In genomic region chr2:32857584-32857983, GRCm38 (mm10) we compare ENCODE assay signal across 8 mouse cellular contexts. TPM values are rescaled to one million over a fixed set of nuclear protein-coding genes. Genes with fewer than 3 reads are reported as not detected.
A peak's percentile ranks its signal among the peaks of the same experiment; 100 is the strongest.
DNase-seq lines count a peak whose midpoint lies in the region; ATAC-seq and TF ChIP-seq lines count a peak whose summit lies in the region.

No protein-coding gene starts in this region.

- TF ChIP-seq CTCF in liver, embryonic 14.5 days (IDR thresholded peaks at IDR 0.05; ENCODE audit: low read depth), result peak; percentile 96
- peak; percentile 97 for TF ChIP-seq CTCF in stomach, postnatal 0 days (IDR thresholded peaks at IDR 0.05; ENCODE audit: low read depth)

- H3K36me3 ChIP-seq in embryonic facial prominence, embryonic 15.5 days, result no peaks in the 10 kb centered on the region
- no peaks in the 10 kb centered on the region for H3K36me3 ChIP-seq in heart, embryonic 16.5 days (ENCODE audit: control insufficient read depth, insufficient read depth)
- no peaks in the 10 kb centered on the region for H3K36me3 ChIP-seq in liver, embryonic 14.5 days (replicated peaks; ENCODE audit: control insufficient read depth, insufficient read depth, low read depth)
- H3K36me3 ChIP-seq in neural tube, embryonic 11.5 days (ENCODE audit: control insufficient read depth, insufficient read depth, low read length), result no peaks in the 10 kb centered on the region
- no peaks in the 10 kb centered on the region for H3K36me3 ChIP-seq in stomach, postnatal 0 days (ENCODE audit: control insufficient read depth, insufficient read depth, low read length)

- no peak overlapping the region for H3K4me2 ChIP-seq in embryonic facial prominence, embryonic 15.5 days (replicated peaks)
- H3K4me2 ChIP-seq in heart, embryonic 16.5 days (ENCODE audit: low read depth, low read length), result no peak overlapping the region
- H3K4me2 ChIP-seq in liver, embryonic 14.5 days (ENCODE audit: low read depth), result no peak overlapping the region
- H3K4me2 ChIP-seq in neural tube, embryonic 11.5 days (ENCODE audit: low read depth), result 0 out of 2 replicates have a peak overlapping the region, but pooled peaks have one; percentile 9
- H3K4me2 ChIP-seq in stomach, postnatal 0 days (replicated peaks; ENCODE audit: low read depth), result no peak overlapping the region

- H3K4me3 ChIP-seq in embryonic facial prominence, embryonic 15.5 days (replicated peaks), result no peak overlapping the region
- no peak overlapping the region for H3K4me3 ChIP-seq in heart, embryonic 16.5 days (ENCODE audit: low read length)
- H3K4me3 ChIP-seq in liver, embryonic 14.5 days (ENCODE audit: insufficient read depth in 1 of 2, low read depth in 2 of 2, low read length in 2 of 2), result no peak overlapping the region
- H3K4me3 ChIP-seq in neural tube, embryonic 11.5 days (ENCODE audit: low read depth, low read length), result no peak overlapping the region
- no peak overlapping the region for H3K4me3 ChIP-seq in stomach, postnatal 0 days (ENCODE audit: low read depth, low read length)

- no peak overlapping the region for H3K9ac ChIP-seq in embryonic facial prominence, embryonic 15.5 days
- H3K9ac ChIP-seq in heart, embryonic 16.5 days (ENCODE audit: low read length), result no peak overlapping the region
- no peak overlapping the region for H3K9ac ChIP-seq in liver, embryonic 14.5 days (replicated peaks)
- H3K9ac ChIP-seq in neural tube, embryonic 11.5 days (ENCODE audit: low read length), result no peak overlapping the region
- no peak overlapping the region for H3K9ac ChIP-seq in stomach, postnatal 0 days (ENCODE audit: low read length)

- peak; percentile 83 to 85 for DNase-seq in B cell, adult 2 months
- peak; percentile 80 for DNase-seq in adrenal gland, postnatal 25 days
- DNase-seq in kidney, postnatal 10 days, result peak; percentile 90
- peak; percentile 52 to 59 (median 55) for DNase-seq in liver, embryonic 14.5 days (ENCODE audit: low read depth in 3 of 3, low spot score in 3 of 3)
- peak; percentile 84 for DNase-seq in neural tube, embryonic 11.5 days (ENCODE audit: low spot score)
- DNase-seq in stomach, postnatal 0 days (ENCODE audit: low spot score), result peak; percentile 85

- TF ChIP-seq EP300 in liver, embryonic 14.5 days (IDR thresholded peaks at IDR 0.05; ENCODE audit: low read depth), result no peak
- TF ChIP-seq EP300 in stomach, postnatal 0 days (optimal IDR thresholded peaks at IDR 0.05), result no peak

- H3K27me3 ChIP-seq in embryonic facial prominence, embryonic 15.5 days, result no peaks in the 10 kb centered on the region
- 0 out of 2 replicates have a peak, but pooled peaks cover under 1% of the 10 kb centered on the region for H3K27me3 ChIP-seq in heart, embryonic 16.5 days (ENCODE audit: control insufficient read depth, insufficient read depth, low read length)
- H3K27me3 ChIP-seq in liver, embryonic 14.5 days (ENCODE audit: control insufficient read depth, insufficient read depth, low read length), result no peaks in the 10 kb centered on the region; the same call in 1 of the 2 replicates
- no peaks in the 10 kb centered on the region for H3K27me3 ChIP-seq in neural tube, embryonic 11.5 days (ENCODE audit: control insufficient read depth, insufficient read depth, low read length)
- H3K27me3 ChIP-seq in stomach, postnatal 0 days (ENCODE audit: control insufficient read depth, insufficient read depth, low read length), result no peaks in the 10 kb centered on the region

- H3K4me1 ChIP-seq in embryonic facial prominence, embryonic 15.5 days, result 0 out of 2 replicates have a peak, but pooled peaks cover 6% of the 10 kb centered on the region
- H3K4me1 ChIP-seq in heart, embryonic 16.5 days (ENCODE audit: control insufficient read depth, insufficient read depth, low read length), result no peaks in the 10 kb centered on the region
- no peaks in the 10 kb centered on the region for H3K4me1 ChIP-seq in liver, embryonic 14.5 days (replicated peaks; ENCODE audit: control insufficient read depth in 2 of 2, insufficient read depth in 2 of 2, low read length in 1 of 2)
- no peaks in the 10 kb centered on the region for H3K4me1 ChIP-seq in neural tube, embryonic 11.5 days (ENCODE audit: control insufficient read depth, insufficient read depth, low read length)
- H3K4me1 ChIP-seq in stomach, postnatal 0 days (replicated peaks; ENCODE audit: control insufficient read depth, insufficient read depth), result no peaks in the 10 kb centered on the region; the same call in 1 of the 2 replicates

- H3K9me3 ChIP-seq in embryonic facial prominence, embryonic 15.5 days (replicated peaks), result no peaks in the 10 kb centered on the region
- no peaks in the 10 kb centered on the region for H3K9me3 ChIP-seq in heart, embryonic 16.5 days (replicated peaks; ENCODE audit: control insufficient read depth, low read length)
- no peaks in the 10 kb centered on the region for H3K9me3 ChIP-seq in liver, embryonic 14.5 days (ENCODE audit: control insufficient read depth, low read length)
- H3K9me3 ChIP-seq in neural tube, embryonic 11.5 days (ENCODE audit: control insufficient read depth, low read length), result no peaks in the 10 kb centered on the region
- no peaks in the 10 kb centered on the region for H3K9me3 ChIP-seq in stomach, postnatal 0 days (ENCODE audit: control insufficient read depth, low read length)

- no peak overlapping the region for H3K27ac ChIP-seq in embryonic facial prominence, embryonic 15.5 days (replicated peaks)
- no peak overlapping the region for H3K27ac ChIP-seq in heart, embryonic 16.5 days (ENCODE audit: low read length)
- no peak overlapping the region for H3K27ac ChIP-seq in liver, embryonic 14.5 days
- H3K27ac ChIP-seq in neural tube, embryonic 11.5 days (ENCODE audit: low read depth, low read length), result no peak overlapping the region
- no peak overlapping the region for H3K27ac ChIP-seq in stomach, postnatal 0 days (replicated peaks)

- WGBS in embryonic facial prominence, embryonic 15.5 days, result under 1% methylated on average over 7 of the region's 7 CpGs
- WGBS in heart, embryonic 16.5 days, result under 1% methylated on average over 7 of the region's 7 CpGs
- 0% methylated on average over 7 of the region's 7 CpGs for whole genome bisulfite sequencing in liver, embryonic 14.5 days (ENCODE audit: insufficient replicate concordance)
- WGBS in neural tube, embryonic 11.5 days, result 2% methylated on average over 7 of the region's 7 CpGs
- WGBS in stomach, postnatal 0 days, result 0% methylated on average over 7 of the region's 7 CpGs

- peak; percentile 65; the same call in 1 of the 2 replicates for ATAC-seq in embryonic facial prominence, embryonic 15.5 days (ENCODE audit: insufficient number of reproducible peaks, low FRiP score, low TSS enrichment, low read depth)
- ATAC-seq in heart, embryonic 16.5 days (replicated peaks; ENCODE audit: extremely low read depth, insufficient read depth, low FRiP score), result peak; percentile 69; the same call in 1 of the 2 replicates
- ATAC-seq in liver, embryonic 14.5 days (ENCODE audit: insufficient read depth), result peak; percentile 42; the same call in 1 of the 2 replicates
- 0 out of 2 replicates have a peak, but pooled peaks have one; percentile 22 for ATAC-seq in neural tube, embryonic 11.5 days (ENCODE audit: insufficient read depth, low FRiP score, low TSS enrichment)
- ATAC-seq in stomach, postnatal 0 days (ENCODE audit: low FRiP score, low TSS enrichment), result peak; percentile 68

RNA-seq across cellular contexts. Expression of gene Stxbp1, which starts 10.5 kb away (rescaled TPM):
- total RNA-seq in adrenal gland, postnatal 25 days (2021), result 15.6 and 22.2 TPM in 2 replicates
- polyA plus RNA-seq in embryonic facial prominence, embryonic 15.5 days (2015; fragmentation: Nextera tagmentation; extraction: Ambion mirVana), result 21.5 and 22.3 TPM in 2 replicates
- 28.0 and 29.2 TPM in 2 replicates for polyA plus RNA-seq in heart, embryonic 16.5 days (2015; fragmentation: Nextera tagmentation; extraction: Ambion mirVana)
- polyA plus RNA-seq in liver, embryonic 14.5 days (2012; rRNA removed), result 1.4 and 2.1 TPM in 2 replicates
- 2.3 and 2.6 TPM in 2 replicates for polyA plus RNA-seq in liver, embryonic 14.5 days (2014; fragmentation: Nextera tagmentation; extraction: Ambion mirVana)
- polyA plus RNA-seq in neural tube, embryonic 11.5 days (2014; fragmentation: Nextera tagmentation; extraction: Ambion mirVana), result 74.0 and 89.9 TPM in 2 replicates
- polyA plus RNA-seq in stomach, postnatal 0 days (2015; fragmentation: Nextera tagmentation; extraction: Ambion mirVana), result 9.3 and 9.5 TPM in 2 replicates

RNA-seq across cellular contexts. Expression of gene Fam129b, which starts 18.3 kb away (rescaled TPM):
- 14.0 and 15.2 TPM in 2 replicates for total RNA-seq in adrenal gland, postnatal 25 days (2021)
- 103 and 111 TPM in 2 replicates for polyA plus RNA-seq in embryonic facial prominence, embryonic 15.5 days (2015; fragmentation: Nextera tagmentation; extraction: Ambion mirVana)
- polyA plus RNA-seq in heart, embryonic 16.5 days (2015; fragmentation: Nextera tagmentation; extraction: Ambion mirVana), result 44.9 and 57.3 TPM in 2 replicates
- polyA plus RNA-seq in liver, embryonic 14.5 days (2012; rRNA removed), result 5.7 and 5.9 TPM in 2 replicates
- polyA plus RNA-seq in liver, embryonic 14.5 days (2014; fragmentation: Nextera tagmentation; extraction: Ambion mirVana), result 2.7 and 2.9 TPM in 2 replicates
- 17.0 and 17.2 TPM in 2 replicates for polyA plus RNA-seq in neural tube, embryonic 11.5 days (2014; fragmentation: Nextera tagmentation; extraction: Ambion mirVana)
- 90.7 and 101 TPM in 2 replicates for polyA plus RNA-seq in stomach, postnatal 0 days (2015; fragmentation: Nextera tagmentation; extraction: Ambion mirVana)
